Mouse (Mus musculus): Measurements from ENCODE around the gene Kazn.

Gene Kazn

GRCm38 (mm10) chr4:142239240-142240126 lies at the start of gene Kazn:
Kazn (minus strand) TSS chr4:142239401.
- DNase-seq (ENCODE audit: low spot score in 2 of 2): peak; percentile 57 to 68

- DNase-seq (ENCODE audit: low spot score in 2 of 2): no peak
These were observed 46.3 kb upstream of the Kazn start for GRCm38 (mm10) chr4:142285471-142285870.

GRCm38 (mm10) chr4:142283867-142284266 lies 44.7 kb upstream of the Kazn start:
- DNase-seq (ENCODE audit: low spot score in 2 of 2): no peak

GRCm38 (mm10) chr4:142278197-142278575 lies 39.0 kb upstream of the Kazn start:
- no peak for DNase-seq (ENCODE audit: low spot score in 2 of 2)

GRCm38 (mm10) chr4:142277481-142278196 lies 38.4 kb upstream of the Kazn start:
- no peak for DNase-seq (ENCODE audit: low spot score in 2 of 2)

DNA sequence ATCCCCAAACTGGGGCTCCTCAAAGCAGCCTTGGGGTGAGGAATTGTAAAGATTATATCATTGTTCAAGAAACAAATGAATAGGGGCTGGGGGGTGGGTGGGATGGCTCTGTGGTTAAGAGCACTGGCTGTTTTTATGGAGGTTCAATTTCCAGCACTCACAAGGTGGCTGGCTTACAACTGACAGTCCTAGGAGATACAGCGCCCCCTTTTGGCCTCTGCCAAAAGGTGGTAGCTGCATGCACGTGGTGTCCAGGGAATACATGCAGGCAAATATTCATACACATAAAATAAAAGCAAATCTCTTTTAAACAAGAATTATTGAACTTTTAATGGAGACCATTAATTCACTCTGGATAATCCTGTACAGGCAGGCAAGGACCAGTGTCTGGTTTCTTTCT lies 36.0 kb upstream of the Kazn start:
- no peak for DNase-seq (ENCODE audit: low spot score in 2 of 2)

GRCm38 (mm10) chr4:142274441-142275234 lies 35.4 kb upstream of the Kazn start:
- no peak for DNase-seq (ENCODE audit: low spot score in 2 of 2)

DNA sequence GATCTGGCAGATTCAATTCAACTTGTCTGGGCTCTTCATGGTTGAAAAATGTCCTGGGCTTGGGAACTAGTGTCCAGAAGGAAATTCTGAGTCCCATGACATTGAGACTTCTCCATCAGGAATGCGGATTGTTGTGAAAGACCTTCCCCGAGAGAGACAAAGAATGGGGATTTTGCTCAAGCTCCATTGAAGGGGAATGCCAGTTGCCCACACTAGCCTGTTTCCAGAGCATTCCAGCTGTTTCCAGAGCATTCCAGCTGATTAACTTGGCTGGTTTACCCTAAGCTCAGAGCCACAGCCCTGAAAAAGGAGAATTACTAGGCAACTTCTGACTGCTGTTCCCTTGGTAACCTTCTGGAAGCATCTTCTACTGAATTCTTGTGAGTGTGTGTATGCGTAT lies 32.3 kb upstream of the Kazn start:
- DNase-seq (ENCODE audit: low spot score in 2 of 2): no peak

DNA sequence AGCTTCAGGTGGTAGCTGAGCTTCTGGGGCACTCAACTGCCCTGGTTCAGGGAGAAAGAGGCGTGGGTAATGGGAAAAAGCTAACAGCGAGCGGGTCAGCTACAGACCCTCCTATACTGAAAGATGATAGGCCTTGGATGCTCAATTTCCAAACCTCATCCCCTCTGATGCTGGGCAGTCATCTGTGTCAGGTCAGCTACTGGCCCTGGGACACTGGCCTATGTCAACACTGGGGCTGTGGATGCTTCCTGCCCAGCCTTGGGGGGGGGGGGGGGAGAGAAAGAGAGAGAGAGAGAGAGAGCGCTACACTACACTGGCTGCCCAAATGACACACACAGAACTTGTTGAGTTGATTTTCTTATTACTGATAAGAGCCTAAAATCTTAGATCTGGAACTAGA lies 28.6 kb upstream of the Kazn start:
- DNase-seq (ENCODE audit: low spot score in 2 of 2): no peak

DNA sequence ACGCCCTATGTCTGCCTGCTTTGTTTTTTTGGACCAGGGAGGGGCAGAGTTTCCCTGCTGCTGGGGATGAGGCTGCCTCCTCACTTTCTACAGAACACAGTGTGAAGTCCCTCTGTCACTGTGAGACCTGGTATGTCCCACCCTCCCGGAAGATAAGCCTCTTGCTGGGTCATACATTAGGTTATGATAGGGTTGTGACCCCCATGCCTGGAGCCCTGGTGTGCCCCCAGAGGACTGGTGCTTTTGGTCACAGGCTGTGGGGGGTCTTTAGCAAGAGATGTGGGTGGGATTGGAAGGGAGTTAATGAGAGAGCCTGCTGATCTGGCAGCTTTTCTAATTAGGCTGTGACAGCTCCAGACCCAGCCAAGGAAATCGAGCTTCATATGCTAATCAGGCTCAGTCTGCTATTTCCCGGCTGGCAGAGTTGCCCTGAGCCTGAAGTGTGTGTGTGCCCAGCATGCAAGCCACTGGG lies 28.2 kb upstream of the Kazn start:
- DNase-seq (ENCODE audit: low spot score in 2 of 2): peak in 1 of 2 experiments; percentile 32

- no peak for DNase-seq (ENCODE audit: low spot score in 2 of 2)
These were observed 25.1 kb upstream of the Kazn start for GRCm38 (mm10) chr4:142264335-142264734.

GRCm38 (mm10) chr4:142261725-142262124 lies 22.5 kb upstream of the Kazn start:
- no peak for DNase-seq (ENCODE audit: low spot score in 2 of 2)

- no peak for DNase-seq (ENCODE audit: low spot score in 2 of 2)
These were observed 19.5 kb upstream of the Kazn start for GRCm38 (mm10) chr4:142258730-142259129.

GRCm38 (mm10) chr4:142254088-142254487 lies 14.9 kb upstream of the Kazn start:
- no peak for DNase-seq (ENCODE audit: low spot score in 2 of 2)

- no peak for DNase-seq (ENCODE audit: low spot score in 2 of 2)
These were observed 12.5 kb upstream of the Kazn start for GRCm38 (mm10) chr4:142251471-142252354.

- DNase-seq (ENCODE audit: low spot score in 2 of 2): no peak
These were observed 10.9 kb upstream of the Kazn start for GRCm38 (mm10) chr4:142250054-142250453.

DNA sequence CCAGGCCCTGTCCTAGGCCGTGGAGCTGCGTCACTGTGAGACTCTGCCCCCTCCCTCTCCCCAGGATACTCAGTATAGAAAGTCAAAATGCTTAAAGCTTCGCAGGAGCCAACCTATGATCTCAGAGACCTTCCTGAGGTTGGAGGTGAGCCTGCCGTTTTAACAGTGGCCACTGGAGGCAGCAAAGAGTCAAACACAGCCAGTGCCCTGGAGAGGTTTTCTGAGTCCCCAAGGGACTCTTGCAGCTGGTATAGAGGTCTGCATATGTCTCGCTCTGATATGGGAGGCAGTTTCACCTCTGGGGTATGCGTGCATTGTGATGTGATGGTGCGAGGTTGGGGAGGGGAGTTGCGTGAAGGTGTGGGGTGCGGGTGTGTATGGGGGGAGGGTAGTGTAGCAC lies 10.2 kb upstream of the Kazn start:
- DNase-seq (ENCODE audit: low spot score in 2 of 2): peak in 1 of 2 experiments; percentile 34

DNA sequence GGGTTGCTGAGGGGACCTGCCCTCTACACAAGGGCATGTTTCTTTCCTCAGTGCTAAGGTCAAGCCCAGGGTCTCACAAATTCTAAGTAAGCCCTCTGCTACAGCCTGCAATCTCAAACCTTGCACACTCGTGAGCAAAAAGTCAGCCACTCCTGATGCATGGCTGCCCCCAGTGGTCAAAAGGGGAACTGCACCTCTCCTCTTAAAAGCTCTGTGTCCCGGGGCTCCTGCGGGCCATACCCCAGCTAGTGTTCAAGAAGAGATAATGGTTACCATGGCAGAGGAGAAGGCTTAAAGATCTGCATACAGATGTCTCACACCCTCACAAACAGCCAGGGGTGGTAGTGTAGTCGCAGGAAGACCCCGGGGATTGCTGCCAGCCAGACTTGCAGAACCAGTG lies 9.2 kb upstream of the Kazn start:
- peak; percentile 42 to 78 for DNase-seq (ENCODE audit: low spot score in 2 of 2)

DNA sequence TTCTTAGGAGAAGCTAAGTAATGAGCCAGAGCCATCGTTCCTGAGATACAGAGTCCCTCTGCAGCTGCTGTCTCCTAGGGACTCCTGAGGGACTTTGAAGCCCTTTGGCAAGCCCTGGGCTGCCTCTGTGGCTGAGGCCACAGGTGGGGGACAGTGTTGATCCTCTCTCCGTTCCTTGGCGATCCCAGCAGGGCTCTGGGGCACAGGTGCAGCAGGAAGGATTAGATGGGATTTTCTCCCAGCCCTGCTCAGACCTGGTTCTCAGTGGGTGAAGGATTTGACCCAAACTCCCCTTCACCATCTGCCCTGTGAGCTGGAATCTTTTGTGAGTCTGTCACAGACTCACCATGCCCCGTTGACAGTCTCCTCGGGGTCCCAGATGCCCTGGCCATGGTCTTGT lies 7.5 kb upstream of the Kazn start:
- DNase-seq (ENCODE audit: low spot score in 2 of 2): no peak

DNA sequence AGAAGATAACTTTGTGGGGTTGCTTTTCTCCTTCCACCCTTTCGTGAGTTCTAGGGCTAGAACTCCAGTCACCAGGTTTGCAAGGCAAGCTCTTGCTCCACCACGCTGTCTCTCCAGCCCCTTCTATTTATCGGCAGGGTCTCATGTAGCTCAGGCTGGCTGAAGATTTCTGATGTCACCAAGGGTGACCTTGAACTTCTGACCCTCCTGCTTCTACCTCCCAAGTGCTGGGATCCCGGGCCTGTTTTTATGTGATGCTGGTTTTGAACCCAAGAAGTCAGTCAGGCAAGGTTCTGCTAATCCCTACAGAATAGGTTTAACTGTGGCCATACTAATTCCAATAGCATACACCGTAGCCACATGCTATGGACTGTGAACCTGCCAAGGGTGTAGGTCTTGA lies 5.4 kb upstream of the Kazn start:
- DNase-seq (ENCODE audit: low spot score in 2 of 2): no peak

- DNase-seq (ENCODE audit: low spot score in 2 of 2): no peak
These were observed 3.7 kb upstream of the Kazn start for GRCm38 (mm10) chr4:142242750-142243383.

Measured in frontal cortex, postnatal 14 days (tissue).